Mouse (Mus musculus): ENCODE data around the gene Srsf7. TPM values are rescaled to one million over a fixed set of nuclear protein-coding genes. Genes with fewer than 3 reads are reported as not detected.
"Not testable (repeated sequence)": the region's sequence is repeated elsewhere in the genome, so short reads cannot be mapped to it uniquely, and the experiment has no call there.

Gene Srsf7
- polyA plus RNA-seq, 1 experiment from 2014 or later: 651 TPM

- H3K27me3 ChIP-seq (ENCODE audit: insufficient read depth, poor library complexity, severe bottlenecking); DNase-seq (ENCODE audit: low spot score); H3K9me3 ChIP-seq; H3K36me3 ChIP-seq; H3K27ac ChIP-seq; H3K4me3 ChIP-seq: not testable (repeated sequence)
- peaks cover 14% of the 10 kb centered on the region for H3K4me1 ChIP-seq (replicated peaks)
- 94% methylated on average over 3 of the region's 3 CpGs for WGBS
Measured at GRCm38 (mm10) chr17:80178846-80179245, 28.3 kb downstream of the Srsf7 start.

- Histone ChIP-seq H3K27me3 (ENCODE audit: insufficient read depth, poor library complexity, severe bottlenecking) (no peaks in the 10 kb centered on the region), H3K9me3 (no peaks in the 10 kb centered on the region), H3K27ac (no peak overlapping the region), H3K4me3 (no peak overlapping the region), H3K36me3 (no peaks in the 10 kb centered on the region), H3K4me1 (replicated peaks) (peaks cover 14% of the 10 kb centered on the region)
- no peak for DNase-seq (ENCODE audit: low spot score)
- 92% methylated on average over 3 of the region's 3 CpGs for WGBS
Measured at GRCm38 (mm10) chr17:80175966-80176365, 31.1 kb downstream of the Srsf7 start.

- Histone ChIP-seq H3K4me3 (no peak overlapping the region), H3K27me3 (ENCODE audit: insufficient read depth, poor library complexity, severe bottlenecking) (no peaks in the 10 kb centered on the region), H3K9me3 (no peaks in the 10 kb centered on the region), H3K4me1 (replicated peaks) (peaks cover 14% of the 10 kb centered on the region), H3K36me3 (no peaks in the 10 kb centered on the region), H3K27ac (peak overlapping the region; percentile 45; the same call in 1 of the 2 replicates)
- 78% methylated on average over 4 of the region's 4 CpGs for WGBS
- no peak for DNase-seq (ENCODE audit: low spot score)
Measured at GRCm38 (mm10) chr17:80175386-80175739, 31.7 kb downstream of the Srsf7 start.

- DNase-seq (ENCODE audit: low spot score): peak; percentile 49
- H3K36me3 ChIP-seq: no peaks in the 10 kb centered on the region
- H3K27me3 ChIP-seq (ENCODE audit: insufficient read depth, poor library complexity, severe bottlenecking): no peaks in the 10 kb centered on the region
- H3K4me1 ChIP-seq (replicated peaks): peaks cover 14% of the 10 kb centered on the region
- H3K4me3 ChIP-seq: no peak overlapping the region
- no peaks in the 10 kb centered on the region for H3K9me3 ChIP-seq
- 70% methylated on average over 19 of the region's 19 CpGs for WGBS
- peak overlapping the region; percentile 45 for H3K27ac ChIP-seq
Measured at GRCm38 (mm10) chr17:80174699-80175385, 32.3 kb downstream of the Srsf7 start.

- WGBS: 81% methylated on average over 3 of the region's 3 CpGs
- H3K36me3 ChIP-seq: no peaks in the 10 kb centered on the region
- DNase-seq (ENCODE audit: low spot score): no peak
- peaks cover 15% of the 10 kb centered on the region for H3K4me1 ChIP-seq (replicated peaks)
- no peaks in the 10 kb centered on the region for H3K27me3 ChIP-seq (ENCODE audit: insufficient read depth, poor library complexity, severe bottlenecking)
- H3K4me3 ChIP-seq: no peak overlapping the region
- no peaks in the 10 kb centered on the region for H3K9me3 ChIP-seq
- H3K27ac ChIP-seq: 0 out of 2 replicates have a peak overlapping the region, but pooled peaks have one; percentile 8
Measured at GRCm38 (mm10) chr17:80174146-80174545, 33.0 kb downstream of the Srsf7 start.

- no peak overlapping the region for H3K4me3 ChIP-seq
- H3K27ac ChIP-seq: no peak overlapping the region
- peaks cover 19% of the 10 kb centered on the region for H3K4me1 ChIP-seq (replicated peaks)
- 94% methylated on average over 2 of the region's 2 CpGs for WGBS
- H3K27me3 ChIP-seq (ENCODE audit: insufficient read depth, poor library complexity, severe bottlenecking): no peaks in the 10 kb centered on the region
- no peaks in the 10 kb centered on the region for H3K36me3 ChIP-seq
- H3K9me3 ChIP-seq: no peaks in the 10 kb centered on the region
- no peak for DNase-seq (ENCODE audit: low spot score)
Measured at GRCm38 (mm10) chr17:80173708-80174107, 33.4 kb downstream of the Srsf7 start.

GRCm38 (mm10) chr17:80172761-80173160, 34.3 kb downstream of the Srsf7 start:
- WGBS: 90% methylated on average over 5 of the region's 5 CpGs
- no peaks in the 10 kb centered on the region for H3K9me3 ChIP-seq

GRCm38 (mm10) chr17:80171948-80172347, 35.2 kb downstream of the Srsf7 start:
- no peak for DNase-seq (ENCODE audit: low spot score)
- Histone ChIP-seq H3K27me3 (ENCODE audit: insufficient read depth, poor library complexity, severe bottlenecking) (no peaks in the 10 kb centered on the region), H3K9me3 (no peaks in the 10 kb centered on the region), H3K36me3 (no peaks in the 10 kb centered on the region), H3K4me1 (replicated peaks) (peaks cover 37% of the 10 kb centered on the region), H3K27ac (no peak overlapping the region), H3K4me3 (no peak overlapping the region)
- WGBS: 89% methylated on average over 4 of the region's 4 CpGs

More at GRCm38 (mm10) chr17:80172761-80173160, 34.3 kb downstream of the Srsf7 start:
- H3K27ac ChIP-seq: no peak overlapping the region
- H3K36me3 ChIP-seq: no peaks in the 10 kb centered on the region
- H3K4me1 ChIP-seq (replicated peaks): peaks cover 29% of the 10 kb centered on the region
- no peak overlapping the region for H3K4me3 ChIP-seq
- DNase-seq (ENCODE audit: low spot score): no peak
- no peaks in the 10 kb centered on the region for H3K27me3 ChIP-seq (ENCODE audit: insufficient read depth, poor library complexity, severe bottlenecking)

GRCm38 (mm10) chr17:80170951-80171350, 36.2 kb downstream of the Srsf7 start:
- WGBS: 89% methylated on average over 7 of the region's 7 CpGs
- Histone ChIP-seq H3K36me3 (no peaks in the 10 kb centered on the region), H3K9me3 (no peaks in the 10 kb centered on the region), H3K27me3 (ENCODE audit: insufficient read depth, poor library complexity, severe bottlenecking) (no peaks in the 10 kb centered on the region), H3K27ac (no peak overlapping the region), H3K4me1 (replicated peaks) (peaks cover 38% of the 10 kb centered on the region), H3K4me3 (no peak overlapping the region)
- DNase-seq (ENCODE audit: low spot score): no peak

GRCm38 (mm10) chr17:80169792-80170191, 37.3 kb downstream of the Srsf7 start:
- no peaks in the 10 kb centered on the region for H3K27me3 ChIP-seq (ENCODE audit: insufficient read depth, poor library complexity, severe bottlenecking)
- no peaks in the 10 kb centered on the region for H3K36me3 ChIP-seq
- no peak overlapping the region for H3K27ac ChIP-seq
- DNase-seq (ENCODE audit: low spot score): no peak
- H3K4me1 ChIP-seq (replicated peaks): peaks cover 31% of the 10 kb centered on the region
- no peaks in the 10 kb centered on the region for H3K9me3 ChIP-seq
- 92% methylated on average over 6 of the region's 6 CpGs for WGBS
- no peak overlapping the region for H3K4me3 ChIP-seq

- H3K27ac ChIP-seq: peak overlapping the region; percentile 64; the same call in 1 of the 2 replicates
- H3K4me3 ChIP-seq: peak overlapping the region; percentile 21
- 26% methylated on average over 16 of the region's 16 CpGs for WGBS
- H3K36me3 ChIP-seq: no peaks in the 10 kb centered on the region
- peak; percentile 60 for DNase-seq (ENCODE audit: low spot score)
- H3K4me1 ChIP-seq (replicated peaks): peaks cover 25% of the 10 kb centered on the region
- no peaks in the 10 kb centered on the region for H3K9me3 ChIP-seq
- H3K27me3 ChIP-seq (ENCODE audit: insufficient read depth, poor library complexity, severe bottlenecking): no peaks in the 10 kb centered on the region
Measured at GRCm38 (mm10) chr17:80168425-80169182, 38.5 kb downstream of the Srsf7 start.

- Histone ChIP-seq H3K36me3 (no peaks in the 10 kb centered on the region), H3K27ac (no peak overlapping the region), H3K4me1 (replicated peaks) (peaks cover 25% of the 10 kb centered on the region), H3K4me3 (no peak overlapping the region), H3K9me3 (no peaks in the 10 kb centered on the region), H3K27me3 (ENCODE audit: insufficient read depth, poor library complexity, severe bottlenecking) (no peaks in the 10 kb centered on the region)
- WGBS: 63% methylated on average over 7 of the region's 7 CpGs
- DNase-seq (ENCODE audit: low spot score): no peak
Measured at GRCm38 (mm10) chr17:80167851-80168251, 39.3 kb downstream of the Srsf7 start.

GRCm38 (mm10) chr17:80167436-80167835, 39.7 kb downstream of the Srsf7 start:
- no peak for DNase-seq (ENCODE audit: low spot score)
- WGBS: 55% methylated on average over 4 of the region's 4 CpGs
- peaks cover 25% of the 10 kb centered on the region for H3K4me1 ChIP-seq (replicated peaks)

More at GRCm38 (mm10) chr17:80167436-80167835, 39.7 kb downstream of the Srsf7 start:
- H3K4me3 ChIP-seq: no peak overlapping the region
- H3K9me3 ChIP-seq: no peaks in the 10 kb centered on the region
- no peaks in the 10 kb centered on the region for H3K27me3 ChIP-seq (ENCODE audit: insufficient read depth, poor library complexity, severe bottlenecking)
- no peaks in the 10 kb centered on the region for H3K36me3 ChIP-seq
- H3K27ac ChIP-seq: no peak overlapping the region

Measured in hindbrain, embryonic 10.5 days (tissue).